Mouse (Mus musculus) spleen, embryonic (tissue): ENCODE measurements around the gene Tenm3.

Experiments
- CTCF ChIA-PET: fragments of 350-600 bp; sonication (Branson Sonifier 250); formaldehyde crosslinking; loops from one replicate; lab custom pipeline; 2022; lab: Charles Lee

Gene Tenm3

GRCm38 (mm10) chr8:48275066-48275465 is 568.7 kb downstream of the Tenm3 start:
- CTCF ChIA-PET = no interaction called here

- CTCF ChIA-PET = no interaction called here
Observed at GRCm38 (mm10) chr8:48274566-48274965, 569.2 kb downstream of the Tenm3 start.

GRCm38 (mm10) chr8:48268638-48269037 is 575.1 kb downstream of the Tenm3 start:
- CTCF ChIA-PET = interaction anchor here (0.6 kb wide), 1 partner anchor 244 kb away, joined by 11 read pairs; no protein-coding TSS in a partner anchor

GRCm38 (mm10) chr8:48260265-48260664 is 583.5 kb downstream of the Tenm3 start:
- CTCF ChIA-PET = no interaction called here

GRCm38 (mm10) chr8:48259832-48260231 is 583.9 kb downstream of the Tenm3 start:
- CTCF ChIA-PET = no interaction called here

- CTCF ChIA-PET = no interaction called here
Observed at GRCm38 (mm10) chr8:48243876-48244275, 599.9 kb downstream of the Tenm3 start.

- CTCF ChIA-PET = no interaction called here
Observed at GRCm38 (mm10) chr8:48240917-48241531, 602.7 kb downstream of the Tenm3 start.

GRCm38 (mm10) chr8:48236968-48237367 is 606.8 kb downstream of the Tenm3 start:
- CTCF ChIA-PET = no interaction called here

GRCm38 (mm10) chr8:48232927-48233326 is 610.8 kb downstream of the Tenm3 start:
- CTCF ChIA-PET = no interaction called here

GRCm38 (mm10) chr8:48231882-48232281 is 611.9 kb downstream of the Tenm3 start:
- CTCF ChIA-PET = no interaction called here

- CTCF ChIA-PET = no interaction called here
Observed at GRCm38 (mm10) chr8:48231389-48231788, 612.4 kb downstream of the Tenm3 start.

GRCm38 (mm10) chr8:48228676-48229075 is 615.1 kb downstream of the Tenm3 start:
- CTCF ChIA-PET = no interaction called here

GRCm38 (mm10) chr8:48224753-48225152 is 619.0 kb downstream of the Tenm3 start:
- CTCF ChIA-PET = no interaction called here

- CTCF ChIA-PET = no interaction called here
Observed at GRCm38 (mm10) chr8:48222429-48222769, 621.4 kb downstream of the Tenm3 start.

GRCm38 (mm10) chr8:48221724-48222428 is 621.9 kb downstream of the Tenm3 start:
- CTCF ChIA-PET = interaction anchor here (0.6 kb wide), 1 partner anchor 78 kb away, joined by 5 read pairs; no protein-coding TSS in a partner anchor

GRCm38 (mm10) chr8:48221304-48221703 is 622.4 kb downstream of the Tenm3 start:
- CTCF ChIA-PET = interaction anchor here (0.6 kb wide), 1 partner anchor 79 kb away, joined by 5 read pairs; no protein-coding TSS in a partner anchor

- CTCF ChIA-PET = no interaction called here
Observed at GRCm38 (mm10) chr8:48220529-48221181, 623.1 kb downstream of the Tenm3 start.

- CTCF ChIA-PET = no interaction called here
Observed at GRCm38 (mm10) chr8:48215071-48215501, 628.7 kb downstream of the Tenm3 start.

GRCm38 (mm10) chr8:48214386-48214785 is 629.4 kb downstream of the Tenm3 start:
- CTCF ChIA-PET = no interaction called here

- CTCF ChIA-PET = no interaction called here
Observed at GRCm38 (mm10) chr8:48211931-48212330, 631.8 kb downstream of the Tenm3 start.

GRCm38 (mm10) chr8:48207567-48207966 is 636.2 kb downstream of the Tenm3 start:
- CTCF ChIA-PET = no interaction called here

GRCm38 (mm10) chr8:48206922-48207321 is 636.8 kb downstream of the Tenm3 start:
- CTCF ChIA-PET = no interaction called here
